Mouse (Mus musculus) activated CD4-positive, CD25-positive, alpha-beta regulatory T cell, adult 4 months (primary cell): ENCODE data around the gene Rnf166. TPM values are rescaled to one million over a fixed set of nuclear protein-coding genes. Genes with fewer than 3 reads are reported as not detected.

ENCODE experiments used
- polyA plus RNA-seq, 2 experiments: library from polyadenylated mRNA; unstranded; fragments of 100-300 nt; shearing (Covaris generic); gene quantifications; one replicate each; pipeline ENCODE4 v1.2.1; 2017

Rnf166 gene
- polyA plus RNA-seq, 2 experiments from 2014 or later: 35.0 to 36.0 TPM

Other genes starting within 250 kb of the Rnf166 start
- 1 to 10 TPM; 1.7 to 2.2 TPM for gene Zfpm1, start 193.9 kb downstream of the Rnf166 start, polyA plus RNA-seq
- gene Trhr2, start 115.3 kb downstream of the Rnf166 start, polyA plus RNA-seq: not detected
- gene Zc3h18, start 99.5 kb downstream of the Rnf166 start, polyA plus RNA-seq: 10 to 100 TPM; 10.9 to 18.2 TPM
- not detected for gene Il17c, start 54.0 kb downstream of the Rnf166 start, polyA plus RNA-seq
- 100 to 1,000 TPM; 750 to 796 TPM for gene Cyba, start 43.1 kb downstream of the Rnf166 start, polyA plus RNA-seq
- gene Mvd, start 32.6 kb downstream of the Rnf166 start, polyA plus RNA-seq: 10 to 100 TPM; 14.8 to 15.1 TPM
- gene Snai3, start 15.3 kb downstream of the Rnf166 start, polyA plus RNA-seq: 1 to 10 TPM; 3.2 to 5.1 TPM
- 10 to 100 TPM; 11.0 to 14.6 TPM for gene Ctu2, start 79 bp upstream of the Rnf166 start, polyA plus RNA-seq
- 10 to 100 TPM; 11.8 to 22.2 TPM for gene Piezo1, start 75.3 kb upstream of the Rnf166 start, polyA plus RNA-seq
- gene Cdt1, start 92.0 kb upstream of the Rnf166 start, polyA plus RNA-seq: 10 to 100 TPM; 10.4 to 13.0 TPM
- 100 to 1,000 TPM; 168 to 203 TPM for gene Aprt, start 100.8 kb upstream of the Rnf166 start, polyA plus RNA-seq
- 10 to 100 TPM in 1 of 2 experiments, 1 to 10 TPM in 1; 9.8 to 10.5 TPM for gene Galns, start 135.4 kb upstream of the Rnf166 start, polyA plus RNA-seq
- 10 to 100 TPM; 46.3 to 78.4 TPM for gene Trappc2l, start 135.6 kb upstream of the Rnf166 start, polyA plus RNA-seq
- not detected for gene Pabpn1l, start 146.7 kb upstream of the Rnf166 start, polyA plus RNA-seq
- gene Cbfa2t3, start 223.0 kb upstream of the Rnf166 start, polyA plus RNA-seq: under 1 TPM; 0.08 to 0.28 TPM